Mouse (Mus musculus) myocyte (in vitro differentiated cells): ENCODE measurements around the gene Irgm2. TPM values are rescaled to one million over a fixed set of nuclear protein-coding genes. Genes with fewer than 3 reads are reported as not detected.

Experiments
- H3K27me3 ChIP-seq: one replicate; pipeline ENCODE4 v1.6.1; 2011; ENCODE audit not compliant: control insufficient read depth, insufficient read depth, insufficient read length
- H3K36me3 ChIP-seq: one replicate; pipeline ENCODE4 v1.6.1; 2011; ENCODE audit not compliant: control insufficient read depth, insufficient read depth
- H3K4me2 ChIP-seq: one replicate; pipeline ENCODE4 v1.6.1; 2011; ENCODE audit warnings: low read depth, control low read depth
- H3K4me3 ChIP-seq: one replicate; pipeline ENCODE4 v1.5.1; 2011; ENCODE audit warnings: mild to moderate bottlenecking, control low read depth, moderate library complexity
- H3K79me2 ChIP-seq: one replicate; pipeline ENCODE4 v1.6.1; 2011; ENCODE audit not compliant: control insufficient read depth, insufficient read depth
- H3ac ChIP-seq: one replicate; pipeline ENCODE4 v1.6.1; 2011; ENCODE audit not compliant: control insufficient read depth, insufficient read length
- CEBPB ChIP-seq: IDR thresholded peaks from 2 replicates; pipeline ENCODE4 v1.6.1; 2011; ENCODE audit warnings: mild to moderate bottlenecking, moderate library complexity; ENCODE audit not compliant: poor library complexity, insufficient read depth, severe bottlenecking
- E2F4 ChIP-seq: IDR thresholded peaks from one replicate; pipeline ENCODE4 v1.6.1; 2011; ENCODE audit warnings: mild to moderate bottlenecking, control low read depth, moderate library complexity; ENCODE audit not compliant: insufficient read depth
- MAX ChIP-seq: IDR thresholded peaks from one replicate; pipeline ENCODE4 v1.6.1; 2011; ENCODE audit warnings: low read depth, mild to moderate bottlenecking, control low read depth
- MYOD1 ChIP-seq, 3 experiments: IDR thresholded peaks; one replicate each; pipeline ENCODE4 v1.6.1; 2011; ENCODE audit warnings: control low read depth in 2 of 3, low read depth in 2 of 3, mild to moderate bottlenecking in 2 of 3, moderate library complexity in 1 of 3; ENCODE audit not compliant: insufficient read length in 2 of 3, control insufficient read depth in 1 of 3
- MYOG ChIP-seq, 3 experiments: IDR thresholded peaks; one replicate each; pipeline ENCODE4 v1.6.1; 2011; ENCODE audit warnings: control low read depth in 2 of 3, low read depth in 2 of 3, mild to moderate bottlenecking in 2 of 3; ENCODE audit not compliant: insufficient read length in 2 of 3, control insufficient read depth in 1 of 3, insufficient read depth in 1 of 3
- POLR2A ChIP-seq: IDR thresholded peaks from one replicate; pipeline ENCODE4 v1.6.1; 2011; ENCODE audit warnings: low read depth, mild to moderate bottlenecking, control low read depth, moderate library complexity; ENCODE audit not compliant: insufficient read length
- POLR2AphosphoS2 ChIP-seq: IDR thresholded peaks from one replicate; pipeline ENCODE4 v1.6.1; 2011; ENCODE audit warnings: low read depth, control low read depth; ENCODE audit not compliant: insufficient read length
- REST ChIP-seq: IDR thresholded peaks from one replicate; pipeline ENCODE4 v1.6.1; 2011; ENCODE audit warnings: mild to moderate bottlenecking, control low read depth, moderate library complexity; ENCODE audit not compliant: insufficient read depth, insufficient read length
- SRF ChIP-seq: IDR thresholded peaks from one replicate; pipeline ENCODE4 v1.6.1; 2011; ENCODE audit warnings: low read depth; ENCODE audit not compliant: control insufficient read depth, insufficient read length
- TCF12 ChIP-seq: IDR thresholded peaks from one replicate; pipeline ENCODE4 v1.6.1; 2011; ENCODE audit warnings: mild to moderate bottlenecking, control low read depth; ENCODE audit not compliant: poor library complexity, insufficient read depth, severe bottlenecking
- TCF3 ChIP-seq: IDR thresholded peaks from one replicate; pipeline ENCODE4 v1.6.1; 2011; ENCODE audit warnings: low read depth, control low read depth; ENCODE audit not compliant: insufficient read length
- USF1 ChIP-seq: IDR thresholded peaks from one replicate; pipeline ENCODE4 v1.6.1; 2011; ENCODE audit warnings: low read depth, mild to moderate bottlenecking, control low read depth, moderate library complexity
- polyA plus RNA-seq: library from polyadenylated mRNA; unstranded; fragments of >200 nt; fragmentation: generic; extraction: Trizol; gene quantifications from one replicate; pipeline ENCODE4 v1.2.1, GENCODE M21; 2012; ENCODE audit warnings: missing spikeins

The Irgm2 gene
- polyA plus RNA-seq, 1 experiment: 0.77 TPM

DNA sequence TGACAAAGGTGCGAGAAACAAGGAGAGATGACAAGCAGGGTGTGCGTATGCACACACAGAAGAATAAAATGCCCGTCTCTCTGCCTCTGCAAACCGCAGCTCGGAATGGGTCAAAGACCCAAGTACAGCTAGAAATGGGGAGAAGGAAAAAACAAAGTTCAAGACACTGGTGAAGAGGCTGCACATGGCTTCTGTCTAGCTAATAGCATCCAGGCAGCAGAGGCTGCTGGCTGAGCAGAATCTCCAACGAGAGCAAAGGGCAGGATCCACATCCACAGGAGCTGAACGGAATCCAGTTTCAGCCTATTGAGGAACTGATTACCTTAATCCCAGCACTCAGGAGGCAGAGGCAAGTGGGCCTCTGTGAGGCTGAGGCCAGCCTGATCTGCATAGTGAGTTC, 18.7 kb upstream of the Irgm2 start:
- TF ChIP-seq POLR2AphosphoS2 (no peak), USF1 (no peak)
- Histone ChIP-seq H3K27me3 (no peaks in the 10 kb centered on the region), H3K79me2 (no peaks in the 10 kb centered on the region), H3K36me3 (peaks cover 11% of the 10 kb centered on the region), H3K4me3 (no peak overlapping the region), H3ac (no peak overlapping the region), H3K4me2 (no peak overlapping the region)

DNA sequence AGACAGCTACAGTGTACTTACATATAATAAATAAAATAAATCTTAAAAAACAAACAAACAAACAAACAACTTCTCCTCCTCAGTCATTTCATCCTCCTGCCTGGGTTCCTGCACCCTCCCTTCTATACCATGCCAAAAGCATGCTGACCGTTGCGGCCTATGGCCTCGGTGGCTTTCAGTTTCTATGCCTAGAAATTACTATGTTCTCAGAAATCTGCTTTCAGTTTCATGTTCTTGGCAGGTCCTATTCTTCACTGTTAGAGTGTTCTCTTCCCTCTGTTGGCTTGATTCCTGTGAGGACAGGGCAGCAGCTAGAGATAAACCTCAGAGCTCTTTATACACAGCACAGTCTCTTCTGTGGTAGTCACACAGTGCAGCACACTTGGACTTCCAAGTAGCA, 15.8 kb upstream of the Irgm2 start:
- no peaks in the 10 kb centered on the region for H3K79me2 ChIP-seq
- no peak overlapping the region for H3K4me3 ChIP-seq
- no peak for TF ChIP-seq CEBPB
- no peak for TF ChIP-seq TCF3
- no peak for TF ChIP-seq USF1
- no peak for TF ChIP-seq MYOD1 (IDR thresholded peaks at IDR 0.05; ENCODE audit: control insufficient read depth in 1 of 3, insufficient read length in 2 of 3, low read depth in 2 of 3)
- no peak for TF ChIP-seq MYOG (IDR thresholded peaks at IDR 0.05; ENCODE audit: control insufficient read depth in 1 of 3, insufficient read depth in 1 of 3, insufficient read length in 2 of 3, low read depth in 2 of 3)
- no peak for TF ChIP-seq POLR2AphosphoS2
- H3K36me3 ChIP-seq: peaks cover 6% of the 10 kb centered on the region
- no peak overlapping the region for H3K4me2 ChIP-seq
- H3ac ChIP-seq: no peak overlapping the region
- H3K27me3 ChIP-seq: peaks cover 5% of the 10 kb centered on the region

DNA sequence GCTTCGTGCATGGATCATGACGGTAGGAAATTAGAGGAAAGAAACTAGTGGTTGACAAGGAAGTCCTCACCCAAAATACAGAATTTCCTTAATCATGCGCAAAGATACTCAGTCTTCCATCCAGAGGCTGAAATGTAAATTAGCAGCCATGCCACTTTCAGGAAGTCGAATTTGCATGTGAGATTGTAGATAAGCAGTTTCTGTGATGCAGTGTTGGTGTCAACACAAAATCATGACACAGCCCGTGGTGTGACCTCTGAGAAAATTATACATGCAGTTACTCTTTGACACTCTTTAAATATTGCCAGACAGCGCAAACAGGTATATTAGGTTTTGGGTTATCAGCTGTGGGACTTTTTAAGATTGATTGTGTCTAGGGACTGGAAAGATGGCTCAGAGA, 9.7 kb upstream of the Irgm2 start:
- no peak for TF ChIP-seq MYOD1 (IDR thresholded peaks at IDR 0.05; ENCODE audit: control insufficient read depth in 1 of 3, insufficient read length in 2 of 3, low read depth in 2 of 3)
- no peak for TF ChIP-seq POLR2AphosphoS2
- TF ChIP-seq TCF12: no peak
- TF ChIP-seq CEBPB: no peak
- TF ChIP-seq MYOG (IDR thresholded peaks at IDR 0.05; ENCODE audit: control insufficient read depth in 1 of 3, insufficient read depth in 1 of 3, insufficient read length in 2 of 3, low read depth in 2 of 3): no peak
- no peak for TF ChIP-seq MAX
- TF ChIP-seq TCF3: no peak
- TF ChIP-seq SRF: no peak
- no peak for TF ChIP-seq REST
- Histone ChIP-seq H3ac (no peak overlapping the region), H3K4me3 (no peak overlapping the region), H3K27me3 (peaks cover 5% of the 10 kb centered on the region), H3K4me2 (no peak overlapping the region), H3K36me3 (no peaks in the 10 kb centered on the region), H3K79me2 (no peaks in the 10 kb centered on the region)

DNA sequence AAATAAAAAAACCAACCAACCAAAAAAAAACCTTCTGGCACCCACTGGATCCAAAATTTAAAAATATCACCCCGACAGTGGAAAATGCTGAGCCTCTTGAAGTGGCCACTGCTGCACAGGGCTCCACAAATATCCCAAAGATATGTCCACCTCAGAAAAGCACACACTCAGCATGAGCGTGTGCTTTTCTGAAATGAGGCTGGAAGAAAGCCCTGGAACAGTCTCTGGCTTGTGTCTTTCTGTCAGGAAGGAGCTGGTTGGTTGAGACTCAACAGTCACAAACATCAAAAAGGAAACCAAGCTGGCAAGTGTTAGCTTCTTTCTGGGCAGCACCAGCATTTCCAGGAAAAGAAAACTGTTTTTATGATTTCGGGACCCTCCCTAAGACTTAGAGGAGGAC, 6.1 kb upstream of the Irgm2 start:
- Histone ChIP-seq H3K79me2 (no peaks in the 10 kb centered on the region), H3ac (no peak overlapping the region), H3K4me3 (no peak overlapping the region), H3K4me2 (no peak overlapping the region), H3K36me3 (no peaks in the 10 kb centered on the region), H3K27me3 (peaks cover 5% of the 10 kb centered on the region)
- no peak for TF ChIP-seq E2F4
- no peak for TF ChIP-seq TCF3
- no peak for TF ChIP-seq TCF12
- TF ChIP-seq REST: no peak
- no peak for TF ChIP-seq POLR2A
- TF ChIP-seq MYOD1 (IDR thresholded peaks at IDR 0.05; ENCODE audit: control insufficient read depth in 1 of 3, insufficient read length in 2 of 3, low read depth in 2 of 3): no peak
- TF ChIP-seq MYOG (IDR thresholded peaks at IDR 0.05; ENCODE audit: control insufficient read depth in 1 of 3, insufficient read depth in 1 of 3, insufficient read length in 2 of 3, low read depth in 2 of 3): no peak
- no peak for TF ChIP-seq MAX
- TF ChIP-seq POLR2AphosphoS2: no peak
- no peak for TF ChIP-seq SRF
- TF ChIP-seq USF1: no peak
- no peak for TF ChIP-seq CEBPB

DNA sequence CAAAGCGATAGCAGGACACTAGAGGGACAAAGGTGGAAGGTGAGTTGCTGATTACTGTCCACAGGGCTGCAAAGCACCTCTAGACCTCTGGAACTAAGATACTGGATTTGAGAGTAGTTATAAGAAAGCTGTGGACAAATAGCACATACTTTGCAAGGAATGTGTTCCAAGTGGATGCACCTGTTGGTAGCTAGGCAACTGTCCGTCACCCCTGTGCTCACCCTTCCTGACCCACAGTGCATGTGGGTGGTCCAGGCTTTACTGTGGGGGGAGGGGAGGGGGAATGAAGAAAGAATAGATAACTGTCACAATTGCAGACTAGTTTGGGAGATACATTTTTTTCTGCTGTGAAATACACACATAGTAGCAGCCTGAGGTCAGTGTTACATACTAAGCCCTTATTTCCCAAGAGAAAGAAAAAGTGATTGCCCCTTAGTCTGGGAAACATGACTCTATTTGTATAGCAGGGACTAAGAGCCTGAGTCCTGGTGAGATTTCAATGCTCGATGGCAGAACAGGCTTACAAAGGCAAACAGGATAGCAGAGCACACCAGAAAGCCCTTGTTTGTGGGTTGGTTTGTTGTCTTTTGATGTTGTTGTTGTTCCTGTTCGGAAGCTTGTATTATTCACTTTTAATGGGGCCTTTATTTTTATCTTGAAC, 5.4 kb upstream of the Irgm2 start:
- Histone ChIP-seq H3K79me2 (no peaks in the 10 kb centered on the region), H3K36me3 (no peaks in the 10 kb centered on the region), H3K4me3 (no peak overlapping the region), H3K4me2 (peak overlapping the region; percentile 12), H3K27me3 (peaks cover 5% of the 10 kb centered on the region), H3ac (no peak overlapping the region)
- TF ChIP-seq MYOD1 (IDR thresholded peaks at IDR 0.05; ENCODE audit: control insufficient read depth in 1 of 3, insufficient read length in 2 of 3, low read depth in 2 of 3) (peak; percentile 45 to 91 (median 77)), TCF12 (no peak), MYOG (IDR thresholded peaks at IDR 0.05; ENCODE audit: control insufficient read depth in 1 of 3, insufficient read depth in 1 of 3, insufficient read length in 2 of 3, low read depth in 2 of 3) (peak in 1 of 3 experiments; percentile 67)
